Mouse (Mus musculus) central nervous system, embryonic 11.5 days (tissue): ENCODE measurements around the gene Dtnbp1. TPM values are rescaled to one million over a fixed set of nuclear protein-coding genes. Genes with fewer than 3 reads are reported as not detected.

Experiments
- polyA plus RNA-seq: library from polyadenylated mRNA; depleted of rRNA; stranded (reverse); fragments of >200 nt; gene quantifications from 2 replicates; pipeline ENCODE4 v1.2.3, GENCODE M21; 2012; rRNA removed

Gene Dtnbp1
- polyA plus RNA-seq: 58.5 and 85.8 TPM in 2 replicates

DNA sequence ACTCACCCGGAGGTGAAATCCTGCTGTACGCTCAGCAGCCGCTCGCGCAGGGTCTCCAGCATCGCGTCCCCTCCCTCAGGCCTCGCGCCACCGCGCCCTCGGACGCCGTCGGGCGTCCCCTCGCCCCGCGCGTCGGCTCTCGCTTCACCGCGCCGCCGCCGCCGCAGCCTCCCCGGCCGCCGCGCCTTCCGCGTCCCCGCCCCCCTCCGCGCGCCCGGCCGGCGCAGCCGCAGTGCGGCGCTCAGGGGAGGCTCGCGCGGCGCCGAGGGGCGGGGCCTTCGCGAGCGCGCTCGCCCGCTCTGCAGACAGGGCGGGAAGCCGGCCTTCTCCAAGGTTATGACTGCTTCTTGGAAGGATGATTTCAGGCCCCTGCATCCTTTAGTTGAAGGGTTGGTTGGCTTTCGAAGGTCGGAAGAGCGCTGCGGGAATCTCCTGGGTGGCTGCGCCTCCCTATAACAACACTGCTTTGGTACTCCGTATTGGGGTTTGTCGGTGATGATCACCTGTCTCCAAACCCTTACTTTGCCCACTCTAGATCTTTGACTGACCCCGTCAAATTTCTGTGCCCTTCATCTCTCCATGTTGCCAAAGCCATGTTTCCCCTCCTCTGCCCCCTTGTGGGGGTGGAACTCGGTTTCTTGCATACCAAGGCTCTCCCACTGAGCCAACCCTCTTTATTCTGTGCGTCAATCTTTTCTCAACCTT, at the start of gene Dtnbp1:
Gene Dtnbp1 (minus strand): TSS at position 237 of the 705 bp plus-strand sequence.

Other genes with a start within 250 kb of the Dtnbp1 start
- 0.06 and 0.09 TPM in 2 replicates for gene Gm9817, start 76.5 kb upstream of the Dtnbp1 start, polyA plus RNA-seq